Mouse (Mus musculus) right cerebral cortex, adult 2 months (tissue): ENCODE measurements at regions not wholly inside any gene's neighbourhood (a gene's known extent, or its start where the extent isn't known, plus 50 kb on each side); places are given as distances from the start of the nearest gene placed in this dataset.

Source experiments
- DNase-seq, 2 experiments: peaks; one replicate each; pipeline ENCODE4 v3.0.0; 2021 to 2022; ENCODE audit warnings: low spot score in 2 of 2

GRCm38 (mm10) chr5:120251697-120252401 lies 135.6 kb downstream of the Rbm19 start:
- DNase-seq, result peak; percentile 37 to 52

- no peak for DNase-seq
Observed at GRCm38 (mm10) chr5:120252551-120252950, 136.3 kb downstream of the Rbm19 start.

DNA sequence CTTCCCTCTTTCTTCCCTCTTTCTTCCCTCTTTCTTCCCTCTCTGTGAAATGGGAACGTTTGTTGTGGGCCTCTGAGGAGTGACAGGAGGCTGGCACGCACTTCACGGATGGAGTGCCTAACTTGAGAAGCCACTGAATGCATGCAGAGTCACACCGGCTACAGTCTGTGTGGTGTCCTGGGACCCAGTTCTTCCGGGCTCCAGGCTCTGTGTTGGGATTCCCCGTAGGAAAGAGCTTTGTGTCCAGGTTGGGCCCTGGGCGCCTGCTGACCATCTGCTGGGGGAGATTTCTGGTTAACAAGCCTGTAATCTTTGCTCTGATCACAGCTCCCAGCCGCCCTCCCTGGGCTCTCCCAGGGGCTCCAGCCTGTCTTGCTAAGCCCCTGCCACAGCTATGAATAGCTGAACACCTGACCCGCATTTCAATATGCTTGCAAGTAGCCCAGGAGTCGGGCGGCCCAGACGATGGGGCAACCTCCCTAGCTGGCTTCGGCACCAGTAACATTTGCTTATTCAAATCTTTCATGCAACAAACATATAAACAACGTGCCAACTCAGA lies 146.5 kb downstream of the Rbm19 start:
- no peak for DNase-seq

DNA sequence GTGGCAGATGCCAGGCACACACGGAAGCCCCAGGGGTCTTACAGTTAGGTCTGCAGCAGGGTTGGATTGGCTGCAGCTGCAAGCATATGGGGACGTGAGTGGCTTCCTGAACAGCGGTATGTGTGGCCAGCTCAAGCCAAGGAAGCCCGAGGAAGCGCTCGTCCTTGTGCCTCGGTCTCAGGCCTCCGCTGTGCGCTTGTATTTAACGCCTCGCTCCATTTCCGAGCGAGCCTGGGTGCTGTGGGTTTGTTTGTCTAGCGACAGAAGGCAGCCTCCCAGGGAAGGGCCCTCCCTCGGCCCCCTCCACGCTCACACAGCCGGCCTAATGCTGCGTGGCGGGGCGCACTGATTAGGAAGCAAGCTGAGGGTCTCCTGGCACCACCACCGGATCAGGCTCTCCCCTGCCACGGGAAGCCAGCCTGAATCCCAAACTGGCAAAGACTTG lies 153.2 kb downstream of the Rbm19 start:
- DNase-seq, result no peak

DNA sequence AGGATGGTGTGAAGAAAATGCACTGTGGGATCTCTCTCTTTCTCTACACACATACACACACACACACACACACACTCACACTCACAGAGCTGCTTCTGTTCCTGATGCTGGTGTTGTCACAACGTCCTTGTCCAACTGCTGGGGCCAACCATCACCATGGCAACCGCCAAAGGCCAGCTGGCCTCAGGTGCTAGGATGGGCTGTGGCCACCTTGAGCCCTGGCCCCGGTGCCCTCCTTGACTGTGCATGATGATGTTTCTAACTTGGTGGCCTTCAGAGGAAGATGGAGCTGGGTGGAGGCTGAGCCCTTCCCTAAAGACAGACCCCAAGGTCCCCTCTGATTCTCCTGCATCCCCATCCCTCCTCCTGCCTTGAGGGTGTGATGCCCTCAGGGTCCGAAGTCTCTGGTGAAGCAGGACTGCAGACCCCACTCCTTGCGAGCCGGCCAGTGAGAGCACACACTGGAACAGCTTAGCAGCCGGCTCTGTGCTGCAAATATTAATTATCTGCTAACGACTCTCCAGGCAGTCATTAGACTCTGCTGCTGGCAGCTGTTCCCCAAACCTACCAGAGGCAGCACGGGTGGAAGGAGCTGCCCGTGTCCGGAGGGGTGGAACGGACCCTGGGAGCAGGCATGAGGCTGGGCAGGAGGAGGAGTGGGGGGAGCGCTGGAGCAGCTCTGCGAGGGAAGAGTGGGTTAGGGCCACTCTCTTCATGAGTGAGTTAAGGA lies 154.8 kb downstream of the Rbm19 start:
- DNase-seq, result no peak

DNA sequence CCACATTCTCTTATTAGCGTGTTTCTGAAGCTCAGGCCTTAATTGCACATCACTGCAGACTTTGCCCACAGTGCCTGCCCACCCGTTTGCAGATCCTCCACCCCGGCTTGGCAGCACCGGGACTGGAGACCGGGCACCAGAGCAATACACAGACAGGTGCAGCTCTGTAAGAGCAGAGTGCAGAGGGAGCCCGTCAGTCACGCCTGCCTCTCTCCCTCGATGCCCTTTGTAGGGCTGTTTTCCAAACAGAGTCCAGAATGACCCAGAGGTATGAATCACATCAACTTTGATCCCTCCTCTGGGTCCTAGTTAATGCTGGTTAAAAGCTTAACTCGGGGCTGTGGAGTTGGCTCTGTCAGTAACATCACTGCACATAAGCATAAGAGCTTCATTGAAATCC lies 155.3 kb upstream of the Lhx5 start:
- no peak for DNase-seq

DNA sequence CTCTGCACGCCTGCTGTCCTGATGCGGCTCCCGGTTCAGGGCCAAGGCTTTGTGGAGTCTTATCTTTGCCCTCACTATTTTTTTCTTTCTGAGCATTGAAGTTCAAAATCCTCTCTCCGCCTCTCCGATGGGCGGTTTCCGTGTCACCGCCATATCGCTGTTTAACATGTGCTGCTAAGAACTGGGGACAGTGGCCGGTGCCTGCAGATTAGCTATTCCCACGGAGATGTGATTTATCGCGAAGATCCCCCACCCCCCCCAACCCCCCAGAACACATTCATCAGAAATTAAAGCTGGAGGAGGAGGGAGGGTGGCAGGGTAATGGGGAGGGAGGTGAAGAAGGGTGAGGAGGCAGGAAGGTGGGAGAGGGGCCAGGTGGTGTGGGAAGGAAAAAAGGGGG lies 151.2 kb upstream of the Lhx5 start:
- no peak for DNase-seq

- DNase-seq, result no peak
Observed at GRCm38 (mm10) chr5:120280991-120281602, 150.4 kb upstream of the Lhx5 start.

GRCm38 (mm10) chr5:120281840-120282565 lies 149.5 kb upstream of the Lhx5 start:
- no peak for DNase-seq

- no peak for DNase-seq
Observed at GRCm38 (mm10) chr5:120284625-120285024, 146.9 kb upstream of the Lhx5 start.

DNA sequence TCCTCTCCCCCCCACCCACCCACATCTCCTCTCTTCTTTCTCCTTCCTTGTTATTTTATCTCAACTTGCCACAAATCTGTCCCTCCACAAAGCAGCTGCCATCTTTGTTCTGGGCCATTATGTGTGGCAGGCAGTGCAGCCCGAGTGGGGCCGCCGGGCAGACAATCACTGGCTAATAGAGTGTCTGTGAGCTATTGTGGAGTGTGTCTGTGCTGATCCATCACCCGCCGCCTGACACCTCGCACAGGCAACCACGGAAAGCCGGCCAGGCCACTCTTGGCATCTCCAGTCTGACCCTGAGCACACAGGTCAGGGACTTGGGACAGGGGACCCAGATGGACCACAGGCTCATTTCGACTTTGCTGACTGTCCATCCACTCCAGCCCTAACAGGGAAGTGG lies 146.5 kb upstream of the Lhx5 start:
- no peak for DNase-seq

GRCm38 (mm10) chr5:120286787-120287186 lies 144.7 kb upstream of the Lhx5 start:
- DNase-seq, result no peak

GRCm38 (mm10) chr5:120288036-120288684 lies 143.3 kb upstream of the Lhx5 start:
- no peak for DNase-seq

DNA sequence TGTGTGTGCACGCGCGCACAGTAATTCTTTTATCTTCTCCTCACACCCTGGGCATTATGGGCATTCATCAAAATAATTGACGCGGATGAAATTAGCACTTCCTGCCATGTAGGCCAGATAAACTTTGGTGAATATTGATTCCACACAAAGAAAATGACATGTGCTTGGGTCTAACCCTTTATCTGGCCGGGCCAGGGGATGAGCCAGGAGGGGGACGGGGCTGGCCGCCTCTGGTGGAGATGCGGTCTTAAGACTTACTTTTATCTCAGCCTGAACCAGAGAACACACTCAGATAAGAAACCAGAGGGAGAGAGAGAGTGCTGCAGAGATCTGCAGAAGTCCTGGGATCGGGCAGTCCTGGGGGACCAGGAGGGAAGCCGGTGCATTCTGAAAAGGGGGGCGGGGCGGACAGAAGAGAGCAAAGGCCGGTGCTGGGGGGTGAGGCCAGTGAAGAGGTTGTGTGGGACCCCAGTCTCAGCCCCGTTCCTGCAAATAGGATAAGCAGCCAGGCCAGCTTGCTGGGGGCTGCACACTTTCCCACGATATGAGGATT lies 136.9 kb upstream of the Lhx5 start:
- no peak for DNase-seq

- DNase-seq, result no peak
Observed at GRCm38 (mm10) chr5:120297190-120297589, 134.3 kb upstream of the Lhx5 start.

- DNase-seq, result no peak
Observed at GRCm38 (mm10) chr5:120297665-120298282, 133.7 kb upstream of the Lhx5 start.

DNA sequence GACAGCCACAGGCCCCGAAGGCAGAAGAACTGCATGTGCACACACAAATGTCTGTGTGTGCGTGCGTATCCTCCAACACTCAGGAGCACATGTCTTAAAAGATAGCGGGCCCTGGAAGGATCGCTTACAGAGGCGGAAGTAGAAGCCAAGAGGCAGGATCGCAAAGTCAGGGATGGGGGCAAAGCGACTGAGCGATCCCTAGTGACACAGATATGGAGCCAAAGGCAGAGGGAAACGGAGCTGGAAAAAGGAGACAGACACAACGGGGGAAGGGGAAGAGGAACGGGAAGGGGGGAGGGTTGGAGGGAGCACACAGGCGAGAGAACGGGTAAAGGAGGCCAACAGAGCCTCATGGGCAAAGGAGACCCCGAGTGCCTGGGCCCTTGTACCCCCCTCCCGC lies 129.8 kb upstream of the Lhx5 start:
- DNase-seq, result no peak

- no peak for DNase-seq
Observed at GRCm38 (mm10) chr5:120302307-120302706, 129.2 kb upstream of the Lhx5 start.

GRCm38 (mm10) chr5:120304295-120304701 lies 127.2 kb upstream of the Lhx5 start:
- DNase-seq, result no peak

- no peak for DNase-seq
Observed at GRCm38 (mm10) chr5:120312299-120312698, 119.2 kb upstream of the Lhx5 start.

GRCm38 (mm10) chr5:120313984-120314383 lies 117.5 kb upstream of the Lhx5 start:
- DNase-seq, result no peak
